Comparison of ENCODE assay signal across 22 mouse cellular contexts in genomic region chr1:150407285-150407684, GRCm38 (mm10). TPM values are rescaled to one million over a fixed set of nuclear protein-coding genes. Genes with fewer than 3 reads are reported as not detected.
A peak's percentile ranks its signal among the peaks of the same experiment; 100 is the strongest.
DNase-seq lines count a peak whose midpoint lies in the region; ATAC-seq and TF ChIP-seq lines count a peak whose summit lies in the region.
"Had no signal": no experiment of that assay in that cellular context is flagged by ENCODE, and none has a peak within 500 bp of the region (broad histone marks: within the 10 kb centered on the region; RNA-seq: fewer than 3 reads in every experiment).

No protein-coding gene starts in this region.

- H3K27ac ChIP-seq in heart, postnatal 0 days (ENCODE audit: low read depth), result no peak overlapping the region
- H3K27ac ChIP-seq in stomach, embryonic 16.5 days (ENCODE audit: low read length), result no peak overlapping the region
- H3K27ac ChIP-seq in stomach, postnatal 0 days (replicated peaks), result no peak overlapping the region
- H3K27ac ChIP-seq: embryonic facial prominence, embryonic 12.5 days; embryonic facial prominence, embryonic 15.5 days; gastrocnemius, adult 2 months; heart, embryonic 10.5 days; heart, embryonic 13.5 days; hindbrain, embryonic 14.5 days; hindbrain, postnatal 0 days had no signal

- no peaks in the 10 kb centered on the region for H3K27me3 ChIP-seq in heart, postnatal 0 days (ENCODE audit: control insufficient read depth, insufficient read depth, low read length)
- H3K27me3 ChIP-seq in stomach, embryonic 16.5 days (ENCODE audit: control insufficient read depth, insufficient read depth, low read length), result no peaks in the 10 kb centered on the region
- H3K27me3 ChIP-seq in stomach, postnatal 0 days (ENCODE audit: control insufficient read depth, insufficient read depth, low read length), result no peaks in the 10 kb centered on the region
- H3K27me3 ChIP-seq: embryonic facial prominence, embryonic 12.5 days; embryonic facial prominence, embryonic 15.5 days; heart, embryonic 13.5 days had no signal

- no peak overlapping the region for H3K4me2 ChIP-seq in heart, postnatal 0 days (ENCODE audit: low read depth, low read length)
- no peak overlapping the region for H3K4me2 ChIP-seq in stomach, embryonic 16.5 days (ENCODE audit: low read depth, low read length)
- no peak overlapping the region for H3K4me2 ChIP-seq in stomach, postnatal 0 days (replicated peaks; ENCODE audit: low read depth)
- H3K4me2 ChIP-seq: embryonic facial prominence, embryonic 12.5 days; embryonic facial prominence, embryonic 15.5 days; heart, embryonic 13.5 days; hindbrain, embryonic 14.5 days had no signal

- H3K9ac ChIP-seq in heart, postnatal 0 days (replicated peaks; ENCODE audit: low read depth, low read length), result no peak overlapping the region
- H3K9ac ChIP-seq in stomach, embryonic 16.5 days (ENCODE audit: low read length), result no peak overlapping the region
- no peak overlapping the region for H3K9ac ChIP-seq in stomach, postnatal 0 days (ENCODE audit: low read length)
- H3K9ac ChIP-seq: embryonic facial prominence, embryonic 12.5 days; embryonic facial prominence, embryonic 15.5 days; forebrain, postnatal 0 days; heart, embryonic 13.5 days; hindbrain, embryonic 14.5 days had no signal

- H3K4me1 ChIP-seq in heart, postnatal 0 days (ENCODE audit: control insufficient read depth, insufficient read depth), result no peaks in the 10 kb centered on the region
- no peaks in the 10 kb centered on the region for H3K4me1 ChIP-seq in stomach, embryonic 16.5 days (ENCODE audit: control insufficient read depth, insufficient read depth, low read length)
- H3K4me1 ChIP-seq in stomach, postnatal 0 days (replicated peaks; ENCODE audit: control insufficient read depth, insufficient read depth), result no peaks in the 10 kb centered on the region
- H3K4me1 ChIP-seq: embryonic facial prominence, embryonic 12.5 days; embryonic facial prominence, embryonic 15.5 days; heart, embryonic 10.5 days; heart, embryonic 13.5 days had no signal

- H3K4me3 ChIP-seq in heart, postnatal 0 days (ENCODE audit: low read depth, low read length), result no peak overlapping the region
- no peak overlapping the region for H3K4me3 ChIP-seq in stomach, embryonic 16.5 days (replicated peaks; ENCODE audit: low read length)
- H3K4me3 ChIP-seq in stomach, postnatal 0 days (ENCODE audit: low read depth, low read length), result no peak overlapping the region
- H3K4me3 ChIP-seq: embryonic facial prominence, embryonic 12.5 days; embryonic facial prominence, embryonic 15.5 days; gastrocnemius, adult 2 months; heart, embryonic 10.5 days; heart, embryonic 13.5 days had no signal

- no peak for TF ChIP-seq EP300 in heart, postnatal 0 days (IDR thresholded peaks at IDR 0.05; ENCODE audit: low read depth)
- no peak for TF ChIP-seq EP300 in stomach, postnatal 0 days (optimal IDR thresholded peaks at IDR 0.05)

- peaks cover 75% of the 10 kb centered on the region for H3K36me3 ChIP-seq in heart, postnatal 0 days (replicated peaks; ENCODE audit: control insufficient read depth, insufficient read depth, low read length)
- H3K36me3 ChIP-seq in stomach, embryonic 16.5 days (ENCODE audit: control insufficient read depth, insufficient read depth, low read length), result peaks cover 34% of the 10 kb centered on the region; the same call in 1 of the 2 replicates
- H3K36me3 ChIP-seq in stomach, postnatal 0 days (ENCODE audit: control insufficient read depth, insufficient read depth, low read length), result peaks cover 16% of the 10 kb centered on the region

- no peaks in the 10 kb centered on the region for H3K9me3 ChIP-seq in heart, postnatal 0 days (replicated peaks; ENCODE audit: control insufficient read depth, low read length)
- no peaks in the 10 kb centered on the region for H3K9me3 ChIP-seq in stomach, embryonic 16.5 days (replicated peaks; ENCODE audit: control insufficient read depth, low read length)
- H3K9me3 ChIP-seq in stomach, postnatal 0 days (ENCODE audit: control insufficient read depth, low read length), result no peaks in the 10 kb centered on the region
- H3K9me3 ChIP-seq: embryonic facial prominence, embryonic 12.5 days; embryonic facial prominence, embryonic 15.5 days; heart, embryonic 10.5 days; heart, embryonic 13.5 days had no signal

- 49% methylated on average over 9 of the region's 9 CpGs for WGBS in heart, postnatal 0 days
- WGBS in stomach, embryonic 16.5 days, result 61% methylated on average over 9 of the region's 9 CpGs
- WGBS in stomach, postnatal 0 days, result 55% methylated on average over 9 of the region's 9 CpGs

- 0 out of 2 replicates have a peak, but pooled peaks have one; percentile 33 for ATAC-seq in heart, postnatal 0 days (ENCODE audit: insufficient read depth, low read depth)
- peak; percentile 64; the same call in 1 of the 2 replicates for ATAC-seq in stomach, embryonic 16.5 days (ENCODE audit: insufficient read depth, low FRiP score)
- ATAC-seq in stomach, postnatal 0 days (ENCODE audit: low FRiP score, low TSS enrichment), result peak; percentile 95
- ATAC-seq: CD4-positive, CD25-positive, alpha-beta regulatory T cell, adult 4 months; forebrain, embryonic 14.5 days; forebrain, postnatal 0 days; hindbrain, postnatal 0 days; intestine, postnatal 0 days had no signal

- peak; percentile 7 for DNase-seq in adrenal gland, postnatal 25 days
- DNase-seq in adrenal gland, postnatal 14 days, result no peak
- DNase-seq in heart, postnatal 0 days (ENCODE audit: low spot score), result no peak
- DNase-seq in heart, postnatal 36 days, result no peak
- peak; percentile 63 for DNase-seq in stomach, postnatal 0 days (ENCODE audit: low spot score)
- DNase-seq: cerebellum, adult 18-20 months; cerebellum, adult 9-10 months; cerebellum, postnatal 14 days; forebrain, postnatal 0 days; gastrocnemius, adult 2 months; gastrocnemius, postnatal 14 days; kidney, adult 2 months had no signal

- no peak for TF ChIP-seq CTCF in heart, postnatal 0 days (IDR thresholded peaks at IDR 0.05; ENCODE audit: low read depth)
- TF ChIP-seq CTCF in stomach, postnatal 0 days (IDR thresholded peaks at IDR 0.05; ENCODE audit: low read depth), result no peak

- intact Hi-C loops in heart, postnatal 36 days (cut with DNase I), result loop anchor here (5.0 kb wide), 1 partner anchor 35 kb away; no protein-coding TSS in a partner anchor

RNA-seq across cellular contexts. Expression of gene Odr4, which starts 14.4 kb away (rescaled TPM):
- total RNA-seq in adrenal gland, postnatal 25 days (2021), result 60.7 and 61.1 TPM in 2 replicates
- 33.4 and 36.3 TPM in 2 replicates for total RNA-seq in adrenal gland, postnatal 14 days (2021)
- 10.7 and 36.4 TPM in 2 replicates for total RNA-seq in heart, postnatal 0 days (2014; rRNA removed; ENCODE audit: low replicate concordance)
- 42.9 and 45.7 TPM in 2 replicates for polyA plus RNA-seq in heart, postnatal 0 days (2015; fragmentation: Nextera tagmentation; extraction: Ambion mirVana)
- 10 to 100 TPM; 20.7 to 24.5 TPM for total RNA-seq in heart, postnatal 36 days (2021)
- polyA plus RNA-seq in stomach, embryonic 16.5 days (2015; fragmentation: Nextera tagmentation; extraction: Ambion mirVana), result 39.4 and 46.8 TPM in 2 replicates
- 37.3 and 40.3 TPM in 2 replicates for polyA plus RNA-seq in stomach, postnatal 0 days (2015; fragmentation: Nextera tagmentation; extraction: Ambion mirVana)

RNA-seq across cellular contexts. Expression of gene Tpr, which starts 14.6 kb away (rescaled TPM):
- 130 and 184 TPM in 2 replicates for total RNA-seq in adrenal gland, postnatal 25 days (2021)
- 135 and 142 TPM in 2 replicates for total RNA-seq in adrenal gland, postnatal 14 days (2021)
- 86.4 and 112 TPM in 2 replicates for total RNA-seq in heart, postnatal 0 days (2014; rRNA removed; ENCODE audit: low replicate concordance)
- 117 and 118 TPM in 2 replicates for polyA plus RNA-seq in heart, postnatal 0 days (2015; fragmentation: Nextera tagmentation; extraction: Ambion mirVana)
- 100 to 1,000 TPM; 131 to 142 TPM for total RNA-seq in heart, postnatal 36 days (2021)
- 117 and 129 TPM in 2 replicates for polyA plus RNA-seq in stomach, embryonic 16.5 days (2015; fragmentation: Nextera tagmentation; extraction: Ambion mirVana)
- 76.8 and 93.7 TPM in 2 replicates for polyA plus RNA-seq in stomach, postnatal 0 days (2015; fragmentation: Nextera tagmentation; extraction: Ambion mirVana)

RNA-seq across cellular contexts. Expression of gene Prg4, which starts 58.7 kb away (rescaled TPM):
- 2.6 and 3.9 TPM in 2 replicates for total RNA-seq in adrenal gland, postnatal 25 days (2021)
- 10.1 and 12.5 TPM in 2 replicates for total RNA-seq in adrenal gland, postnatal 14 days (2021)
- total RNA-seq in heart, postnatal 0 days (2014; rRNA removed; ENCODE audit: low replicate concordance), result 3.6 TPM in 1 of 2 replicates, not detected in the other
- 1.3 and 1.9 TPM in 2 replicates for polyA plus RNA-seq in heart, postnatal 0 days (2015; fragmentation: Nextera tagmentation; extraction: Ambion mirVana)
- 10 to 100 TPM; 13.8 to 16.7 TPM for total RNA-seq in heart, postnatal 36 days (2021)
- polyA plus RNA-seq in stomach, embryonic 16.5 days (2015; fragmentation: Nextera tagmentation; extraction: Ambion mirVana), result 0.51 and 0.53 TPM in 2 replicates
- polyA plus RNA-seq in stomach, postnatal 0 days (2015; fragmentation: Nextera tagmentation; extraction: Ambion mirVana), result 0.31 and 0.40 TPM in 2 replicates

Comparison
In these comparisons a context has a peak if more than half of its experiments do, and no peak if none do; other contexts are left out.
1. DNase-seq: peak in adrenal gland, postnatal 25 days (single experiment) and stomach, postnatal 0 days (single experiment); none in adrenal gland, postnatal 14 days (single experiment), heart, postnatal 0 days (single experiment) and heart, postnatal 36 days (0 of 2).
2. ATAC-seq: peak in every context shown above with its lines; median percentile 95 in stomach, postnatal 0 days; 64 in stomach, embryonic 16.5 days; 33 in heart, postnatal 0 days.